Mouse (Mus musculus) heart, embryonic 14.5 days (tissue): Measurements from ENCODE around the gene Dcst2. TPM values are rescaled to one million over a fixed set of nuclear protein-coding genes. Genes with fewer than 3 reads are reported as not detected.

Experiments
- ATAC-seq: fragments of 200-750 bp; cut with Nextera tagmentation; 2 replicates; pipeline ENCODE4 v1.8.0; 2017; ENCODE audit warnings: low read depth, moderate TSS enrichment; ENCODE audit not compliant: insufficient number of reproducible peaks, insufficient read depth, low FRiP score
- H3K27ac ChIP-seq, 2 experiments: fragments of 200-500 bp in 1 of 2; fragments of 300-500 bp in 1 of 2; sonication (generic) in 1 of 2; replicated peaks in 1 of 2; 2 replicates each; pipeline ENCODE4 v1.5.1; 2012 to 2014; ENCODE audit warnings: low read depth in 2 of 2, low read length in 2 of 2, control low read depth in 1 of 2, mild to moderate bottlenecking in 1 of 2, mixed read lengths in 1 of 2; ENCODE audit not compliant: control insufficient read depth in 1 of 2, insufficient read depth in 1 of 2
- H3K27me3 ChIP-seq: fragments of 300-500 bp; sonication (generic); 2 replicates; pipeline ENCODE4 v1.6.1; 2014; ENCODE audit warnings: mild to moderate bottlenecking, low read length, control low read depth; ENCODE audit not compliant: control insufficient read depth, insufficient read depth
- H3K36me3 ChIP-seq: fragments of 300-500 bp; sonication (generic); 2 replicates; pipeline ENCODE4 v1.6.1; 2014; ENCODE audit warnings: mild to moderate bottlenecking, control low read depth, low read length, mixed read lengths; ENCODE audit not compliant: control insufficient read depth, insufficient read depth
- H3K4me1 ChIP-seq, 2 experiments: fragments of 200-500 bp in 1 of 2; fragments of 300-500 bp in 1 of 2; sonication (generic) in 1 of 2; 2 replicates each; pipeline ENCODE4 v1.6.1; 2012 to 2014; ENCODE audit warnings: low read length in 2 of 2, control low read depth in 1 of 2, mixed read lengths in 1 of 2; ENCODE audit not compliant: control insufficient read depth in 2 of 2, insufficient read depth in 2 of 2
- H3K4me2 ChIP-seq: fragments of 300-500 bp; sonication (generic); 2 replicates; pipeline ENCODE4 v1.6.1; 2014; ENCODE audit warnings: mild to moderate bottlenecking, low read length
- H3K4me3 ChIP-seq, 2 experiments: fragments of 200-500 bp in 1 of 2; fragments of 300-500 bp in 1 of 2; sonication (generic) in 1 of 2; 2 replicates each; pipeline ENCODE4 v1.5.1; 2012 to 2014; ENCODE audit warnings: low read length in 2 of 2, mild to moderate bottlenecking in 2 of 2, control low read depth in 1 of 2, low read depth in 1 of 2, moderate library complexity in 1 of 2; ENCODE audit not compliant: control insufficient read depth in 1 of 2, insufficient read depth in 1 of 2
- H3K9ac ChIP-seq: fragments of 300-500 bp; sonication (generic); 2 replicates; pipeline ENCODE4 v1.6.1; 2014; ENCODE audit warnings: mild to moderate bottlenecking, low read length
- H3K9me3 ChIP-seq: fragments of 300-500 bp; sonication (generic); 2 replicates; pipeline ENCODE4 v1.6.1; 2016; ENCODE audit warnings: low read length, control low read depth; ENCODE audit not compliant: control insufficient read depth
- WGBS: fragments of 180-500 bp; shearing (Covaris S2); extraction: QIAGEN DNeasy Blood & Tissue Kit; methylation state at CpG from one replicate; pipeline ENCODE4 v1.1.7; 2014; 5-methylcytosine and 5-hydroxymethylcytosine counted together
- polyA plus RNA-seq: library from polyadenylated mRNA; unstranded; fragments of >200 nt; fragmentation: Nextera tagmentation; extraction: Ambion mirVana; gene quantifications from 2 replicates; pipeline ENCODE4 v1.2.1, GENCODE M21; 2014

The Dcst2 gene
- polyA plus RNA-seq, 1 experiment from 2014 or later: not detected

DNA sequence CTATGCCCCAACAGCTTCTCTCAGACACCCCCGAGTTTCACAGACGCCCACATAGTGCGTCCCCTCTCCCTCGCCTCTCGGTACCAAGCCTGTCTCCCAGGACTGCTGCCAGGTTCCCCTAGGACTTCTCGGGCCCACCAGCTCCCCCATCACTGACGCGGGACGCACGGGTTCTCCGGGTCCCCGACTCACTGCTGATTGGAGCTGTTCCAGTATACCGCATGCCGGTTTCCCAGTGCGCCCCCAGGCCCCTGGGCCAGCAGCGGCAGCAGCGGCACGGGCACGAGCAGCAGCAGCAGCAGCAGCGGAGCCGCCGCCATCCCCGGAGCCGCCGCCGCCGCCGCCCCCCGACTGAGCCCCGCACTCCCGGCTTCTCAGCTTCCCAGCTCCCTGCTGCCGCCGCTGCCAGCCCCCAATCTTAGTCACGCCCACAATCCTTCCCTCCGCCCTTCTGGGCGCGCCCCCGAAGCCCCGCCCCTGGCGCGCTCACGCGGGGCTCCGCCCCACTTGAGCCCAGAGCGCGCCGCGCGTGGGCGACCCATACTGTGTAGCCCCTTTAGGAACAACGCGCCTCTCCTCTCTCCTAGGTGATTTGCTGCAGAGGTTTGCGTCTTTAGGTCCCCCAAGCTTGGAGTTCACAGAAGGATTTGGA, 39.1 kb upstream of the Dcst2 start, which contains the start of gene Efna3:
Gene Efna3 (minus strand): TSS at position 452 of the 652 bp plus-strand sequence.
- Histone ChIP-seq H3K4me3 (peak within 1 kb of the TSS; percentile 51 to 56), H3K9ac (peak within 1 kb of the TSS; percentile 62), H3K4me1 (peaks cover 21 to 39% of the 10 kb centered on the region in 2 experiments; a peak in 3 of 4 replicates), H3K9me3 (no peaks in the 10 kb centered on the region), H3K4me2 (peak within 1 kb of the TSS; percentile 99), H3K27me3 (peaks cover 59% of the 10 kb centered on the region), H3K27ac (no peak within 1 kb of the TSS), H3K36me3 (no peaks in the 10 kb centered on the region)
- peak; percentile 19; the same call in 1 of the 2 replicates for ATAC-seq
- under 1% methylated on average over 44 of the region's 53 CpGs for WGBS

DNA sequence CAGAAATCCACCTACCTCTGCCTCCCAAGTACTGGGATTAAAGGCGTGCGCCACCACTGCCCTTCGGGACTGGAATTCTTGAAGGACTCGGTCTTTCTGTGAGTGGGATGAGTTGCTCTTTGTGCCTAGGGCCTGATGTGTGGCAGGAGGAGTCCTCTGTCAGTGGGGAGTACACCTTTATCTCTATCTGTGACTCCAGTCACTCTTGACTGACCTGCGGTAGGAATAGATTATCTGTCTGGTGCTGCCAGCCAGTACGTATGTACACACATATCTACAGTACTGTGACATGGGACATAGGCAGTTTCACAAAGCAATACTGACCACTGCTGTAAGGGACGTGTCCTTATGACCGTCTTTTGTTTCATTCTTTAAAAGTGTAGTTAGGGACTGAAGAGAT, 35.9 kb upstream of the Dcst2 start:
- 83% methylated on average over 8 of the region's 8 CpGs for WGBS
- H3K9ac ChIP-seq: no peak overlapping the region
- no peak overlapping the region for H3K27ac ChIP-seq
- H3K36me3 ChIP-seq: no peaks in the 10 kb centered on the region
- H3K4me1 ChIP-seq: peaks cover 12 to 26% of the 10 kb centered on the region in 2 experiments; a peak in 3 of 4 replicates
- H3K9me3 ChIP-seq: no peaks in the 10 kb centered on the region
- no peak for ATAC-seq
- no peak overlapping the region for H3K4me2 ChIP-seq
- H3K27me3 ChIP-seq: peaks cover 29% of the 10 kb centered on the region
- no peak overlapping the region for H3K4me3 ChIP-seq

DNA sequence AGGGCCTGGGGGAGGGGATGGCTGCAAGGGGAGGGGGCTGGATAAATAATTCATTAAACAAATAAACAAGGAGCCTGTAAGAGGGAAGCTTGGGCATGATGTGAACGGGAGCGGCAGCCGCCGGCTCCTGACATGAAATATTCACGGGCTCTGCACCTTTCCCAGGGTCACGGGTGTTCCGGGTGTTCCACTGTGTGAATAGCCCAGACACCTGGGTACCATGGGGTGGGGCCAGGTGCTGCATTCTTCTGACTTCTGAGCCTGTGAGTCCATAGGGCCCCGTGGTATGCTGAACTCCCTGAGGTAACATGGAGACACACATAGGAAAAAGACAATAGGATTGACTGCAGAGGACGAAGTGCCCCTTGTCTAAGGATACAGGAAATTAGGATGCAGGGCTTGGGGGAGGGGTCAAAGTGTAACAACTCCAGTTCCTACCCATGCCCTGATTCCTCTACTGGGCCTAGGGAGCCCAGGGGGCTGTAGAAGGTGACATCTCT, 34.4 kb upstream of the Dcst2 start:
- 56% methylated on average over 9 of the region's 9 CpGs for WGBS
- H3K4me3 ChIP-seq: no peak overlapping the region
- no peak for ATAC-seq
- H3K9ac ChIP-seq: no peak overlapping the region
- H3K4me1 ChIP-seq: peaks cover 5 to 11% of the 10 kb centered on the region in 2 experiments; a peak in 2 of 4 replicates
- no peaks in the 10 kb centered on the region for H3K36me3 ChIP-seq
- no peaks in the 10 kb centered on the region for H3K9me3 ChIP-seq
- H3K27ac ChIP-seq: no peak overlapping the region
- H3K4me2 ChIP-seq: no peak overlapping the region
- H3K27me3 ChIP-seq: peaks cover 13% of the 10 kb centered on the region

DNA sequence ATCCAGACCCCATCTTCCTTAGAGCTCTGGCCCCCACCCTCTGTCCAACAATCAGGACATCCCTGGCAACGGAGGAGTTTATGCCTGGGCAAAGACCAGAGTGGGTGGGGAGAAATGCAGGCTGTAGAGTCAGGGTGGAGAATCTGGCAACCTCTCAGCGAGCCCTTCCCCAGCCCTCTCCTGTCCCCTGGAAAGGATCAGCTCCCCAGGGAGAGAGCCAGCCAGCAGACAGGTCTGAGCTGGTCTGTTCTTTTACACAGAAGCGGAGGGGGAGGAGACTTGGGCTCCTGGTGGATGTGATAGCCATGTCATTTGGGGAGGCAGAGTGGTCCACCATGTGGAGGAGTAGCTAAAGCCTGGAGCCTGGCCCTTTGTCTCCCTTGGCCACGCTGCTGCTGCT, 33.2 kb upstream of the Dcst2 start:
- H3K9me3 ChIP-seq: no peaks in the 10 kb centered on the region
- peaks cover 5% of the 10 kb centered on the region; the same call in 1 of the 2 replicates for H3K27me3 ChIP-seq
- H3K4me1 ChIP-seq: peaks cover 5 to 6% of the 10 kb centered on the region in 2 experiments; a peak in 2 of 4 replicates
- H3K4me3 ChIP-seq: no peak overlapping the region
- no peak overlapping the region for H3K4me2 ChIP-seq
- no peak overlapping the region for H3K27ac ChIP-seq
- WGBS: 11% methylated on average over 4 of the region's 4 CpGs
- H3K9ac ChIP-seq: no peak overlapping the region
- no peak for ATAC-seq
- peaks cover 8% of the 10 kb centered on the region for H3K36me3 ChIP-seq

DNA sequence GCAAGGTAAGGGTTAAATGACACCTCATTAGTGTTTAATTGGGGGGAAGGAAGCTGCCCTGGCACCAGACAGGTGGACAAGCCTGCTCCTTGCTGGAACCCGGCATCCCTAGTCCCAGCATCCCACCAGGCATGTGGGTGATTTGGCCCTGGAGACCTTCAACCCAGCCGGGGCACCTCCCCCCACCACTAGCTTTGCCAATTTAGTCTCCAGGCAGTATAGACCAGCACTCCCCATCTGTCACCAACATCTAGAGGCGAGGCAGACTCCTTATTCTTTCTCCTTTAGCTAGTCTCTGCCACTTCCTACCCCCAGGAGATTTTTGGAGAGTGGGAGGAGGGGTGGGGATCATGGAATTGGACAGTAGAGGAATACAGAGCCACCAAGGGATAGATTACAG, 31.4 kb upstream of the Dcst2 start:
- ATAC-seq: no peak
- H3K27ac ChIP-seq: no peak overlapping the region
- no peak overlapping the region for H3K4me2 ChIP-seq
- H3K36me3 ChIP-seq: peaks cover 22% of the 10 kb centered on the region
- H3K9me3 ChIP-seq: no peaks in the 10 kb centered on the region
- H3K4me1 ChIP-seq: peaks cover 5 to 6% of the 10 kb centered on the region in 2 experiments; a peak in 2 of 4 replicates
- H3K9ac ChIP-seq: no peak overlapping the region
- H3K27me3 ChIP-seq: peaks cover 5% of the 10 kb centered on the region; the same call in 1 of the 2 replicates
- no peak overlapping the region for H3K4me3 ChIP-seq
- WGBS: 38% methylated on average over 3 of the region's 3 CpGs

DNA sequence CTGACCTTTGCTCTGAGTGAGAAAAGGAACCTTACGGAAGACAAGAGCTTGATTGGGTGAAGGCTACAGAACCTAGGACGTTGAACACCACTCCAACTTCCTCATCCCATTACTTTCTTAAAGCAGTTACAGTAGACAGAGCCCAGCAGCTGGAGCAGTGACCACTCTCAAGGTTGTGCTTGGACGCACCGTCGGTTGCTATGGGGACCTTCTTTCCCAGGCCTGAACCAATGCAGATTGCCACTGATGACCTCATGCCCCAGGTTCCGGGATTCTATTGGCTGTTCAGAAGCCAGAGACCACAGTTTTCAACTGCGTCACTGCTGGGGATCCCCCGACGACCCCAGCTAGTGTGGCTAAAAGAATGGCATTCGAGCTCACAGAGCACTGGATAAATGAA, 30.8 kb upstream of the Dcst2 start:
- no peak for ATAC-seq
- H3K4me3 ChIP-seq: no peak overlapping the region
- peaks cover 5% of the 10 kb centered on the region; the same call in 1 of the 2 replicates for H3K27me3 ChIP-seq
- peaks cover 22% of the 10 kb centered on the region for H3K36me3 ChIP-seq
- no peaks in the 10 kb centered on the region for H3K9me3 ChIP-seq
- H3K4me1 ChIP-seq: peaks cover 5 to 8% of the 10 kb centered on the region in 2 experiments; a peak in 2 of 4 replicates
- no peak overlapping the region for H3K4me2 ChIP-seq
- no peak overlapping the region for H3K27ac ChIP-seq
- WGBS: 21% methylated on average over 10 of the region's 10 CpGs
- H3K9ac ChIP-seq: no peak overlapping the region

DNA sequence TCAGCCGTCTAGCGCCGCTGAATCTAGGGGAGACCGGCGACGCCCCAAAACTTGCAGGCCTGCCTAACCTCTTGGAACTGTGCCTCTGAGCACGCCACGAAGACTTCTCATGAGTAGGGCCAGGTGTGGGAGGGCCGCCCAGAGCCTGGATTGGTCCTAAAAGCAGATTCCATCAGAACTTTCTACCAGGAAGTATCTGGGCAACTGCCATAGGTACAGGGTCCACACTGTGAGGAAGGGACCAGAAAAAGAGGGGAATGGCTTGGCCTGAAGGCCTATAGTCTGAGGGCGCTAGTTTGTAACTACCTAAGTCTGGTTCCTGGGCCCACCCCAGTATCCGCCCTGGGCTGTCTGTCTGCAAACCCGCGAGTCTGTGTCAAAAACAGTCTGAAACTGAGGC, 30.2 kb upstream of the Dcst2 start:
- Histone ChIP-seq H3K4me3 (no peak overlapping the region), H3K27me3 (peaks cover 5% of the 10 kb centered on the region; the same call in 1 of the 2 replicates), H3K4me1 (peaks cover 8 to 9% of the 10 kb centered on the region in 2 experiments; a peak in 3 of 4 replicates), H3K9me3 (no peaks in the 10 kb centered on the region), H3K27ac (no peak overlapping the region), H3K9ac (no peak overlapping the region), H3K36me3 (peaks cover 22% of the 10 kb centered on the region), H3K4me2 (no peak overlapping the region)
- ATAC-seq: no peak
- 72% methylated on average over 13 of the region's 13 CpGs for WGBS
